Mouse (Mus musculus): Measurements from ENCODE around the gene Plvap.

The Plvap gene

GRCm38 (mm10) chr8:71511644-71512043 is at the start of gene Plvap:
Plvap (minus strand) TSS chr8:71511752.
- ChIA-PET POLR2A (interaction anchor here in 1 of 4 experiments (0.5 to 1.9 kb wide), 3 partner anchors 10 to 159 kb away, joined by 3 to 4 read pairs (median 4); partner anchors contain the start of gene Bst2), CTCF (interaction anchor here in 1 of 4 experiments (1.0 to 1.7 kb wide), 3 partner anchors 10 to 16 kb away, joined by 3 to 5 read pairs (median 4); no protein-coding TSS in a partner anchor)

- ChIA-PET CTCF (interaction anchor here (0.6 to 4.0 kb wide), 41 partner anchors 9 to 679 kb away, joined by 3 to 40 read pairs (median 4); partner anchors contain the start of genes Fcho1 (in 2 of the 4), Mvb12a (in 2 of the 4), Pgls (in 2 of the 4) and Colgalt1 (in 1 of the 4)), POLR2A (interaction anchor here in 3 of 4 experiments (0.9 to 3.3 kb wide), 14 partner anchors 9 to 107 kb away, joined by 3 to 35 read pairs (median 6); partner anchors contain the start of gene Slc27a1 (in 1 of the 3))
Observed at GRCm38 (mm10) chr8:71560765-71561164, 49.2 kb upstream of the Plvap start.

GRCm38 (mm10) chr8:71560071-71560470 is 48.5 kb upstream of the Plvap start:
- ChIA-PET CTCF (interaction anchor here (0.6 to 4.0 kb wide), 11 partner anchors 10 to 679 kb away, joined by 3 to 40 read pairs (median 6); partner anchors contain the start of genes Colgalt1 (in 1 of the 4), Fcho1 (in 1 of the 4), Pgls (in 1 of the 4) and Slc27a1 (in 1 of the 4)), POLR2A (interaction anchor here in 2 of 4 experiments (0.6 to 3.3 kb wide), 16 partner anchors 9 to 219 kb away, joined by 3 to 66 read pairs (median 9); partner anchors contain the start of genes Slc27a1 (in 2 of the 2), Babam1 (in 1 of the 2), Colgalt1 (in 1 of the 2) and Fam129c (in 1 of the 2))

- ChIA-PET CTCF (interaction anchor here (0.6 to 2.4 kb wide), 52 partner anchors 10 to 714 kb away, joined by 3 to 34 read pairs (median 4); partner anchors contain the start of genes Slc27a1 (in 2 of the 4), Abhd8 (in 1 of the 4), Colgalt1 (in 1 of the 4) and Fcho1 (in 1 of the 4)), POLR2A (interaction anchor here (0.5 to 3.3 kb wide), 79 partner anchors 9 to 720 kb away, joined by 3 to 66 read pairs (median 4); partner anchors contain the start of genes Colgalt1 (in 3 of the 4), Mvb12a (in 3 of the 4), Pgls (in 3 of the 4) and Slc27a1 (in 2 of the 4))
Observed at GRCm38 (mm10) chr8:71558958-71559690, 47.6 kb upstream of the Plvap start.

- CTCF ChIA-PET: interaction anchor here (0.6 to 2.4 kb wide), 43 partner anchors 10 to 713 kb away, joined by 3 to 34 read pairs (median 4); partner anchors contain the start of genes Slc27a1 (in 2 of the 4), Abhd8 (in 1 of the 4), Colgalt1 (in 1 of the 4) and Fcho1 (in 1 of the 4)
- POLR2A ChIA-PET: interaction anchor here (0.5 to 3.3 kb wide), 70 partner anchors 8 to 719 kb away, joined by 3 to 66 read pairs (median 4); partner anchors contain the start of genes Colgalt1 (in 3 of the 4), Mvb12a (in 3 of the 4), Pgls (in 3 of the 4) and Slc27a1 (in 2 of the 4)
Observed at GRCm38 (mm10) chr8:71558071-71558957, 46.8 kb upstream of the Plvap start, which contains the start of gene Tmem221. Tmem221 (minus strand) TSS chr8:71558871.

GRCm38 (mm10) chr8:71554644-71555043 is 43.1 kb upstream of the Plvap start:
- POLR2A ChIA-PET: interaction anchor here in 2 of 4 experiments (0.9 to 5.2 kb wide), 7 partner anchors 12 to 121 kb away, joined by 3 to 25 read pairs (median 4); partner anchors contain the start of genes Ccdc194 (in 1 of the 2), Jak3 (in 1 of the 2), Mvb12a (in 1 of the 2) and Slc27a1 (in 1 of the 2)
- CTCF ChIA-PET: interaction anchor here in 3 of 4 experiments (1.0 to 1.6 kb wide), 4 partner anchors 36 to 177 kb away, joined by 3 to 15 read pairs (median 4); no protein-coding TSS in a partner anchor

GRCm38 (mm10) chr8:71554001-71554400 is 42.4 kb upstream of the Plvap start:
- POLR2A ChIA-PET: interaction anchor here in 3 of 4 experiments (0.8 to 5.2 kb wide), 12 partner anchors 11 to 122 kb away, joined by 3 to 25 read pairs (median 3); partner anchors contain the start of genes Jak3 (in 1 of the 3), Mvb12a (in 1 of the 3) and Slc27a1 (in 1 of the 3)
- CTCF ChIA-PET: interaction anchor here in 2 of 4 experiments (1.0 to 1.7 kb wide), 4 partner anchors 11 to 75 kb away, joined by 3 to 15 read pairs (median 5); partner anchors contain the start of gene Mvb12a (in 1 of the 2)

GRCm38 (mm10) chr8:71552770-71553169 is 41.2 kb upstream of the Plvap start:
- ChIA-PET CTCF (interaction anchor here in 2 of 4 experiments (0.5 to 1.7 kb wide), 2 partner anchors 58 to 77 kb away, joined by 6 to 7 read pairs; no protein-coding TSS in a partner anchor), POLR2A (interaction anchor here in 2 of 4 experiments (0.6 to 5.2 kb wide), 8 partner anchors 9 to 745 kb away, joined by 3 to 25 read pairs (median 4); partner anchors contain the start of genes Slc27a1 (in 2 of the 2) and Mvb12a (in 1 of the 2))

- ChIA-PET CTCF (interaction anchor here in 3 of 4 experiments (0.6 to 1.1 kb wide), 4 partner anchors 12 to 149 kb away, joined by 3 to 7 read pairs (median 3); partner anchors contain the start of gene Colgalt1 (in 1 of the 3)), POLR2A (interaction anchor here in 2 of 4 experiments (0.6 to 1.5 kb wide), 6 partner anchors 8 to 21 kb away, joined by 3 to 9 read pairs (median 4); partner anchors contain the start of genes Tmem221 (in 2 of the 2) and Slc27a1 (in 1 of the 2))
Observed at GRCm38 (mm10) chr8:71550754-71551153, 39.2 kb upstream of the Plvap start.

- ChIA-PET POLR2A (no interaction called here), CTCF (interaction anchor here in 1 of 4 experiments (0.9 kb wide), 1 partner anchor 13 kb away, joined by 5 read pairs; no protein-coding TSS in a partner anchor)
Observed at GRCm38 (mm10) chr8:71547590-71547989, 36.0 kb upstream of the Plvap start.

GRCm38 (mm10) chr8:71545053-71545452 is 33.5 kb upstream of the Plvap start:
- CTCF ChIA-PET: no interaction called here
- POLR2A ChIA-PET: interaction anchor here in 1 of 4 experiments (0.6 to 1.2 kb wide), 2 partner anchors 13 to 81 kb away, joined by 3 read pairs; no protein-coding TSS in a partner anchor

GRCm38 (mm10) chr8:71543755-71544154 is 32.2 kb upstream of the Plvap start:
- POLR2A ChIA-PET: interaction anchor here in 3 of 4 experiments (1.0 to 3.6 kb wide), 16 partner anchors 9 to 182 kb away, joined by 3 to 27 read pairs (median 6); partner anchors contain the start of genes Colgalt1 (in 2 of the 3), Ccdc194 (in 1 of the 3), Dda1 (in 1 of the 3) and Fcho1 (in 1 of the 3)
- CTCF ChIA-PET: interaction anchor here in 2 of 4 experiments (0.5 to 1.6 kb wide), 4 partner anchors 15 to 117 kb away, joined by 4 to 8 read pairs (median 5); partner anchors contain the start of gene Slc27a1 (in 1 of the 2)

GRCm38 (mm10) chr8:71542632-71543343 is 31.2 kb upstream of the Plvap start, which contains the start of gene Mvb12a:
Mvb12a (plus strand) TSS chr8:71542922.
- ChIA-PET CTCF (interaction anchor here (0.5 to 1.6 kb wide), 19 partner anchors 11 to 875 kb away, joined by 3 to 8 read pairs (median 3); partner anchors contain the start of genes Colgalt1 (in 1 of the 4) and Slc27a1 (in 1 of the 4)), POLR2A (interaction anchor here in 3 of 4 experiments (0.5 to 3.6 kb wide), 42 partner anchors 9 to 594 kb away, joined by 3 to 27 read pairs (median 4); partner anchors contain the start of genes Tmem221 (in 3 of the 3), Colgalt1 (in 2 of the 3), Pgls (in 2 of the 3) and Ccdc194 (in 1 of the 3))

GRCm38 (mm10) chr8:71537028-71537867 is 25.7 kb upstream of the Plvap start, which contains the start of gene Bst2:
Bst2 (minus strand) TSS chr8:71537456.
- CTCF ChIA-PET: interaction anchor here (0.6 to 1.3 kb wide), 11 partner anchors 14 to 962 kb away, joined by 3 to 9 read pairs (median 4); partner anchors contain the start of gene Fcho1 (in 1 of the 4)
- POLR2A ChIA-PET: interaction anchor here (0.5 to 3.4 kb wide), 15 partner anchors 9 to 251 kb away, joined by 3 to 12 read pairs (median 3); partner anchors contain the start of genes Colgalt1 (in 1 of the 4), Plvap (in 1 of the 4), Slc27a1 (in 1 of the 4) and Tmem221 (in 1 of the 4)
